Mouse (Mus musculus): ENCODE measurements at regions not wholly inside any gene's neighbourhood (a gene's known extent, or its start where the extent isn't known, plus 50 kb on each side); places are given as distances from the start of the nearest gene placed in this dataset.

- DNase-seq (ENCODE audit: inconsistent ontology term), result no peak
These were observed 1300.5 kb upstream of the A1bg start for GRCm38 (mm10) chr15:62223156-62223840.

GRCm38 (mm10) chr15:62222731-62223130 lies 1299.9 kb upstream of the A1bg start:
- peak; percentile 56 for DNase-seq (ENCODE audit: inconsistent ontology term)

- no peak for DNase-seq (ENCODE audit: inconsistent ontology term)
These were observed 1299.4 kb upstream of the A1bg start for GRCm38 (mm10) chr15:62222201-62222600.

- DNase-seq (ENCODE audit: inconsistent ontology term), result no peak
These were observed 1298.4 kb upstream of the A1bg start for GRCm38 (mm10) chr15:62221024-62221819.

GRCm38 (mm10) chr15:62220620-62221019 lies 1297.8 kb upstream of the A1bg start:
- DNase-seq (ENCODE audit: inconsistent ontology term), result no peak

- no peak for DNase-seq (ENCODE audit: inconsistent ontology term)
These were observed 1297.2 kb upstream of the A1bg start for GRCm38 (mm10) chr15:62219934-62220540.

- DNase-seq (ENCODE audit: inconsistent ontology term), result no peak
These were observed 1295.7 kb upstream of the A1bg start for GRCm38 (mm10) chr15:62218346-62219080.

GRCm38 (mm10) chr15:62216688-62217477 lies 1294.1 kb upstream of the A1bg start:
- DNase-seq (ENCODE audit: inconsistent ontology term), result peak; percentile 18

- no peak for DNase-seq (ENCODE audit: inconsistent ontology term)
These were observed 1293.0 kb upstream of the A1bg start for GRCm38 (mm10) chr15:62215616-62216398.

- DNase-seq (ENCODE audit: inconsistent ontology term), result no peak
These were observed 1291.5 kb upstream of the A1bg start for GRCm38 (mm10) chr15:62214300-62214699.

- DNase-seq (ENCODE audit: inconsistent ontology term), result peak; percentile 35
These were observed 1289.6 kb upstream of the A1bg start for GRCm38 (mm10) chr15:62212283-62212910.

GRCm38 (mm10) chr15:62209881-62210481 lies 1287.2 kb upstream of the A1bg start:
- peak; percentile 41 for DNase-seq (ENCODE audit: inconsistent ontology term)

GRCm38 (mm10) chr15:62209296-62209695 lies 1286.5 kb upstream of the A1bg start:
- DNase-seq (ENCODE audit: inconsistent ontology term), result no peak

- DNase-seq (ENCODE audit: inconsistent ontology term), result peak; percentile 73
These were observed 1283.7 kb upstream of the A1bg start for GRCm38 (mm10) chr15:62206502-62206902.

GRCm38 (mm10) chr15:62203951-62204905 lies 1281.4 kb upstream of the A1bg start:
- peak; percentile 78 for DNase-seq (ENCODE audit: inconsistent ontology term)

GRCm38 (mm10) chr15:62202781-62203375 lies 1280.1 kb upstream of the A1bg start:
- no peak for DNase-seq (ENCODE audit: inconsistent ontology term)

- no peak for DNase-seq (ENCODE audit: inconsistent ontology term)
These were observed 1275.9 kb upstream of the A1bg start for GRCm38 (mm10) chr15:62198721-62199120.

- no peak for DNase-seq (ENCODE audit: inconsistent ontology term)
These were observed 1275.4 kb upstream of the A1bg start for GRCm38 (mm10) chr15:62198194-62198593.

All from Muller cell, postnatal 12 days (primary cell).